Mouse (Mus musculus) MEL (cell line): ENCODE data around the gene Gpr146. TPM values are rescaled to one million over a fixed set of nuclear protein-coding genes. Genes with fewer than 3 reads are reported as not detected.

Source experiments
- DNase-seq: peaks from one replicate; pipeline ENCODE4 v3.0.0; 2011; ENCODE audit warnings: low read depth, low spot score
- H3K27ac ChIP-seq: 2 replicates; pipeline ENCODE4 v1.5.1; 2012; ENCODE audit warnings: low read depth, mild to moderate bottlenecking, control low read depth, low read length, moderate library complexity; ENCODE audit not compliant: control insufficient read depth
- H3K27me3 ChIP-seq, 2 experiments: fragments of 150-350 bp in 1 of 2; sonication (generic) in 1 of 2; 2 replicates each; pipeline ENCODE4 v1.6.1; 2012; ENCODE audit warnings: low read length in 2 of 2, mild to moderate bottlenecking in 2 of 2, improper control_type of control experiment in 1 of 2, moderate library complexity in 1 of 2; ENCODE audit not compliant: insufficient read depth in 2 of 2, control insufficient read depth in 1 of 2
- H3K36me3 ChIP-seq, 2 experiments: 2 replicates each; pipeline ENCODE4 v1.6.1; 2012 to 2014; ENCODE audit warnings: low read length in 2 of 2, improper control_type of control experiment in 1 of 2, inconsistent platforms in 1 of 2, mild to moderate bottlenecking in 1 of 2; ENCODE audit not compliant: insufficient read depth in 2 of 2, control insufficient read depth in 1 of 2
- H3K4me1 ChIP-seq, 2 experiments: fragments of 150-350 bp in 1 of 2; sonication (generic) in 1 of 2; 2 replicates each; pipeline ENCODE4 v1.6.1; 2012; ENCODE audit warnings: low read length in 2 of 2, improper control_type of control experiment in 1 of 2, mild to moderate bottlenecking in 1 of 2; ENCODE audit not compliant: insufficient read depth in 2 of 2, control insufficient read depth in 1 of 2
- H3K4me3 ChIP-seq, 2 experiments: fragments of 150-350 bp in 1 of 2; sonication (generic) in 1 of 2; 2 replicates each; pipeline ENCODE4 v1.5.1; 2012; ENCODE audit warnings: low read depth in 2 of 2, low read length in 2 of 2, mild to moderate bottlenecking in 2 of 2, moderate library complexity in 2 of 2, control low read depth in 1 of 2, improper control_type of control experiment in 1 of 2; ENCODE audit not compliant: control insufficient read depth in 1 of 2, insufficient read depth in 1 of 2
- H3K79me2 ChIP-seq: 2 replicates; pipeline ENCODE4 v1.6.1; 2012; ENCODE audit warnings: mild to moderate bottlenecking, low read length, moderate library complexity; ENCODE audit not compliant: control insufficient read depth, poor library complexity, insufficient read depth
- H3K9ac ChIP-seq: 2 replicates; pipeline ENCODE4 v1.6.1; 2012; ENCODE audit warnings: low read depth, mild to moderate bottlenecking, control low read depth, low read length, moderate library complexity; ENCODE audit not compliant: control insufficient read depth, poor library complexity, severe bottlenecking
- H3K9me3 ChIP-seq: fragments of 150-350 bp; sonication (generic); replicated peaks from 2 replicates; pipeline ENCODE4 v1.6.1; 2012; ENCODE audit warnings: mild to moderate bottlenecking, low read length, improper control_type of control experiment, moderate library complexity; ENCODE audit not compliant: insufficient read depth
- CHD2 ChIP-seq: IDR thresholded peaks from 2 replicates; pipeline ENCODE4 v1.6.1; 2011; ENCODE audit warnings: low read length, improper control_type of control experiment
- CTCF ChIP-seq, 3 experiments: IDR thresholded peaks in 2 of 3; conservative IDR thresholded peaks in 1 of 3; 2 replicates each; pipeline ENCODE4 v1.5.1; 2011 to 2012; ENCODE audit warnings: low read length in 3 of 3, low read depth in 2 of 3, mild to moderate bottlenecking in 2 of 3, improper control_type of control experiment in 1 of 3, inconsistent platforms in 1 of 3, mixed read lengths in 1 of 3, moderate library complexity in 1 of 3; ENCODE audit not compliant: control insufficient read depth in 1 of 3, insufficient read depth in 1 of 3, poor library complexity in 1 of 3, severe bottlenecking in 1 of 3
- E2F4 ChIP-seq: IDR thresholded peaks from 2 replicates; pipeline ENCODE4 v1.6.1; 2011; ENCODE audit warnings: low read depth, low read length, improper control_type of control experiment, borderline replicate concordance
- EP300 ChIP-seq, 2 experiments: IDR thresholded peaks; 2 replicates each; pipeline ENCODE4 v1.6.1; 2011; ENCODE audit warnings: improper control_type of control experiment in 2 of 2, low read length in 2 of 2, low read depth in 1 of 2, mild to moderate bottlenecking in 1 of 2
- HCFC1 ChIP-seq: IDR thresholded peaks from 2 replicates; pipeline ENCODE4 v1.6.1; 2012; ENCODE audit warnings: low read depth, mild to moderate bottlenecking, inconsistent platforms, low read length, improper control_type of control experiment, moderate library complexity
- KAT2A ChIP-seq: conservative IDR thresholded peaks from 2 replicates; pipeline ENCODE4 v1.6.1; 2012; ENCODE audit warnings: low read depth, low read length, improper control_type of control experiment, inconsistent platforms
- MAFK ChIP-seq: IDR thresholded peaks from 2 replicates; pipeline ENCODE4 v1.6.1; 2011; ENCODE audit warnings: low read depth, mild to moderate bottlenecking, low read length, improper control_type of control experiment, borderline replicate concordance
- MAX ChIP-seq: IDR thresholded peaks from 2 replicates; pipeline ENCODE4 v1.6.1; 2011; ENCODE audit warnings: low read length, improper control_type of control experiment
- MEF2A ChIP-seq: IDR thresholded peaks from 2 replicates; pipeline ENCODE4 v1.6.1; 2014; ENCODE audit warnings: low read depth, mild to moderate bottlenecking, inconsistent platforms, low read length, improper control_type of control experiment; ENCODE audit not compliant: poor library complexity, insufficient replicate concordance, severe bottlenecking; ENCODE audit errors: extremely low read depth
- MXI1 ChIP-seq: IDR thresholded peaks from 2 replicates; pipeline ENCODE4 v1.6.1; 2011; ENCODE audit warnings: mild to moderate bottlenecking, low read depth, low read length, improper control_type of control experiment
- MYC ChIP-seq: IDR thresholded peaks from 2 replicates; pipeline ENCODE4 v1.6.1; 2011; ENCODE audit warnings: low read depth, mild to moderate bottlenecking, low read length, improper control_type of control experiment, moderate library complexity
- NELFE ChIP-seq: IDR thresholded peaks from 2 replicates; pipeline ENCODE4 v1.6.1; 2011; ENCODE audit warnings: low read depth, low read length, improper control_type of control experiment
- NRF1 ChIP-seq: IDR thresholded peaks from 2 replicates; pipeline ENCODE4 v1.6.1; 2014; ENCODE audit warnings: low read depth, mild to moderate bottlenecking, inconsistent platforms, low read length, improper control_type of control experiment, moderate library complexity; ENCODE audit not compliant: poor library complexity, insufficient read depth, severe bottlenecking
- POLR2AphosphoS5 ChIP-seq: IDR thresholded peaks from 2 replicates; pipeline ENCODE4 v1.6.1; 2012; ENCODE audit warnings: low read depth, borderline replicate concordance, mild to moderate bottlenecking, inconsistent platforms, low read length, moderate library complexity, mixed read lengths
- RAD21 ChIP-seq: IDR thresholded peaks from 2 replicates; pipeline ENCODE4 v1.6.1; 2011; ENCODE audit warnings: mild to moderate bottlenecking, low read depth, low read length, improper control_type of control experiment
- RCOR1 ChIP-seq: IDR thresholded peaks from 2 replicates; pipeline ENCODE4 v1.6.1; 2012; ENCODE audit warnings: low read depth, mild to moderate bottlenecking, inconsistent platforms, low read length, improper control_type of control experiment
- SIN3A ChIP-seq: IDR thresholded peaks from 2 replicates; pipeline ENCODE4 v1.6.1; 2012; ENCODE audit warnings: low read length, improper control_type of control experiment, inconsistent platforms
- SMC3 ChIP-seq: IDR thresholded peaks from 2 replicates; pipeline ENCODE4 v1.6.1; 2011; ENCODE audit warnings: low read depth, low read length, improper control_type of control experiment
- TBP ChIP-seq: IDR thresholded peaks from 2 replicates; pipeline ENCODE4 v1.8.0; 2011; ENCODE audit warnings: low read depth, low read length, improper control_type of control experiment
- USF1 ChIP-seq: IDR thresholded peaks from 2 replicates; pipeline ENCODE4 v1.6.1; 2014; ENCODE audit warnings: low read depth, mild to moderate bottlenecking, inconsistent platforms, low read length, improper control_type of control experiment, moderate library complexity
- ZC3H11A ChIP-seq: IDR thresholded peaks from 2 replicates; pipeline ENCODE4 v1.6.1; 2012; ENCODE audit warnings: low read depth, mild to moderate bottlenecking, inconsistent platforms, low read length, improper control_type of control experiment
- ZKSCAN1 ChIP-seq: IDR thresholded peaks from 2 replicates; pipeline ENCODE4 v1.6.1; 2012; ENCODE audit warnings: low read depth, mild to moderate bottlenecking, inconsistent platforms, low read length, improper control_type of control experiment, moderate library complexity
- ZNF384 ChIP-seq: IDR thresholded peaks from 2 replicates; pipeline ENCODE4 v1.6.1; 2012; ENCODE audit warnings: low read depth, mild to moderate bottlenecking, inconsistent platforms, low read length, improper control_type of control experiment
- polyA plus RNA-seq, 2 experiments: library from polyadenylated mRNA; stranded (reverse) in 1 of 2; unstranded in 1 of 2; fragments of >175 nt in 1 of 2; fragments of >200 nt in 1 of 2; gene quantifications; 2 replicates each; pipeline versions ENCODE4 v1.2.1 to v1.2.4; 2012; ENCODE audit warnings: low replicate concordance in 2 of 2, low read depth in 1 of 2; ENCODE audit not compliant: insufficient read length in 2 of 2, insufficient read depth in 1 of 2, missing spikeins in 1 of 2
- total RNA-seq: library from RNA; depleted of rRNA; stranded (reverse); fragments of 300-350 nt; gene quantifications from 2 replicates; pipeline ENCODE4 v1.2.3, GENCODE M21; 2012

Gpr146 gene
- total and polyA plus RNA-seq, 3 experiments = 0.92 to 4.5 TPM; not detected in 1

- peaks cover 8% of the 10 kb centered on the region for H3K79me2 ChIP-seq
- no peaks in the 10 kb centered on the region for H3K27me3 ChIP-seq
- TF ChIP-seq ZC3H11A = no peak
- no peak for TF ChIP-seq MEF2A
- TF ChIP-seq KAT2A = no peak
- TF ChIP-seq HCFC1 = no peak
- TF ChIP-seq MAFK = no peak
- TF ChIP-seq E2F4 = no peak
- TF ChIP-seq ZKSCAN1 = no peak
- no peak for TF ChIP-seq NRF1
- no peak for TF ChIP-seq ZNF384
- no peak for TF ChIP-seq MXI1
- no peak for TF ChIP-seq POLR2AphosphoS5
- no peaks in the 10 kb centered on the region for H3K9me3 ChIP-seq
- no peaks in the 10 kb centered on the region; a peak in 2 of 4 replicates for H3K36me3 ChIP-seq
- no peak overlapping the region for H3K27ac ChIP-seq
- DNase-seq = no peak
- H3K4me1 ChIP-seq = 0 out of 4 replicates have a peak, but pooled peaks cover 0 to 4% of the 10 kb centered on the region in 2 experiments
- H3K4me3 ChIP-seq = no peak overlapping the region
- no peak overlapping the region for H3K9ac ChIP-seq
Observed at GRCm38 (mm10) chr5:139338891-139339290, 38.6 kb upstream of the Gpr146 start.

DNA sequence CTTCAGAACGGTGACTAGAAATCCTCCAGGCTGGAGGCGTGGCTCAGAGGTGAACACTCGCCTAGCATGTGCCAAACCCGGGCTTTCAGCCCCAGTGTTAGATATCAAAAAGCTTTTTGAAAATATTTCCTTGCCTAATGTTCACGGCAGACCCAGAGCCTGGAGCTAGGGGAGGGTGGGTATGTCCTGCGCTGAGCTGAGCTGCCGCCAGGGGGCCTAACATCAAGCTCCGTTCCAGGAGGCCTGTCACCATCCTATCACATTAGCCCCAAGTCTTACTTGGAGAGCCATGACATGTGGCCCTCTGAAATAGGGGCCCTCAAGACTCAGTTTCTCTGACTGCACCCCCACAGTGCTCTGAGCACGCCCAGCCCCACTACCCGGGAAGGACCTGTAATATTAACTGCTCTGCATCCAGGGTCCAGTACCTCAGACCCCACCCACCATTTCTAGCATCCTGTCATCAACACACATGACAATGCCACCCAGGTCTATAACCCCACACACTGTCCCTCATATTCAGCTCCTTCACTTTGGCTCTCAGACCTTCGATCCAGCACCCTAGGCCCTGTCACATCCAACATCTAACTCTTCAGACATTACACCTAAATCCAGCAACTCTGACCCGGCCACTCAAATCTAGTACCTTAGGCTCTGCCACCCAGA lies 33.3 kb upstream of the Gpr146 start:
- no peaks in the 10 kb centered on the region for H3K27me3 ChIP-seq
- peak overlapping the region; percentile 68 to 90 for H3K4me3 ChIP-seq
- peak; percentile 94 for DNase-seq
- H3K36me3 ChIP-seq = no peaks in the 10 kb centered on the region; a peak in 2 of 4 replicates
- TF ChIP-seq USF1 (no peak), MYC (peak; percentile 78), SIN3A (peak; percentile 93), RAD21 (peak; percentile 36), NELFE (peak; percentile 15; the same call in 1 of the 2 replicates), CHD2 (no peak), SMC3 (peak; percentile 79), MXI1 (peak; percentile 88), TBP (0 out of 2 replicates have a peak, but pooled peaks have one; percentile 33), MAFK (no peak), E2F4 (no peak), ZC3H11A (peak; percentile 20; the same call in 1 of the 2 replicates), RCOR1 (no peak), MAX (peak; percentile 65), HCFC1 (peak; percentile 62), EP300 (IDR thresholded peaks at IDR 0.05; ENCODE audit: low read depth in 1 of 2, low read length in 2 of 2) (no peak), CTCF (IDR thresholded peaks at IDR 0.05 in 2 of 3, conservative IDR thresholded peaks at IDR 0.05 in 1 of 3; ENCODE audit: control insufficient read depth in 1 of 3, insufficient read depth in 1 of 3, low read depth in 2 of 3, low read length in 3 of 3, poor library complexity in 1 of 3, severe bottlenecking in 1 of 3) (peak; percentile 85 to 92 (median 87))
- H3K79me2 ChIP-seq = peaks cover 17% of the 10 kb centered on the region
- peaks cover 0 to 5% of the 10 kb centered on the region in 2 experiments; a peak in 1 of 4 replicates for H3K4me1 ChIP-seq
- H3K9ac ChIP-seq = peak overlapping the region; percentile 72
- H3K9me3 ChIP-seq = no peaks in the 10 kb centered on the region
- peak overlapping the region; percentile 22; the same call in 1 of the 2 replicates for H3K27ac ChIP-seq
